Mouse (Mus musculus) liver, embryonic 14.5 days (tissue): Measurements from ENCODE around the gene Nps. TPM values are rescaled to one million over a fixed set of nuclear protein-coding genes. Genes with fewer than 3 reads are reported as not detected.

Experiments used
- ATAC-seq: fragments of 200-750 bp; cut with Nextera tagmentation; 2 replicates; pipeline ENCODE4 v1.8.0; 2017; ENCODE audit warnings: moderate number of reproducible peaks, mild to moderate bottlenecking, moderate library complexity; ENCODE audit not compliant: insufficient read depth
- DNase-seq, 3 experiments: peaks; one replicate each; pipeline ENCODE4 v3.0.0-alpha.2; 2012 to 2013; ENCODE audit warnings: low read depth in 3 of 3, low spot score in 3 of 3
- H3K27ac ChIP-seq: fragments of 300-500 bp; sonication (generic); 2 replicates; pipeline ENCODE4 v1.5.1; 2014; ENCODE audit warnings: moderate library complexity, mild to moderate bottlenecking, control low read depth, inconsistent platforms
- H3K27me3 ChIP-seq: fragments of 300-500 bp; sonication (generic); 2 replicates; pipeline ENCODE4 v1.6.1; 2014; ENCODE audit warnings: mild to moderate bottlenecking, low read length, moderate library complexity; ENCODE audit not compliant: control insufficient read depth, insufficient read depth
- H3K36me3 ChIP-seq: fragments of 300-500 bp; sonication (generic); replicated peaks from 2 replicates; pipeline ENCODE4 v1.6.1; 2014; ENCODE audit warnings: low read depth; ENCODE audit not compliant: control insufficient read depth, insufficient read depth
- H3K4me1 ChIP-seq, 2 experiments: fragments of 200-500 bp in 1 of 2; fragments of 300-500 bp in 1 of 2; sonication (generic) in 1 of 2; replicated peaks; 2 replicates each; pipeline ENCODE4 v1.6.1; 2012 to 2014; ENCODE audit warnings: antibody characterized with exemption in 1 of 2, inconsistent platforms in 1 of 2, low read length in 1 of 2; ENCODE audit not compliant: control insufficient read depth in 2 of 2, insufficient read depth in 2 of 2
- H3K4me2 ChIP-seq: fragments of 300-500 bp; sonication (generic); 2 replicates; pipeline ENCODE4 v1.6.1; 2014; ENCODE audit warnings: low read depth, mild to moderate bottlenecking, control low read depth, moderate library complexity
- H3K4me3 ChIP-seq, 2 experiments: fragments of 200-500 bp in 1 of 2; fragments of 300-500 bp in 1 of 2; sonication (generic) in 1 of 2; 2 replicates each; pipeline ENCODE4 v1.5.1; 2012 to 2014; ENCODE audit warnings: low read depth in 2 of 2, low read length in 2 of 2, mild to moderate bottlenecking in 2 of 2, control low read depth in 1 of 2, inconsistent platforms in 1 of 2, moderate library complexity in 1 of 2; ENCODE audit not compliant: insufficient read depth in 1 of 2
- H3K9ac ChIP-seq: fragments of 300-500 bp; sonication (generic); replicated peaks from 2 replicates; pipeline ENCODE4 v1.6.1; 2014; ENCODE audit warnings: mild to moderate bottlenecking, control low read depth, moderate library complexity
- H3K9me3 ChIP-seq: fragments of 300-500 bp; sonication (generic); 2 replicates; pipeline ENCODE4 v1.6.1; 2016; ENCODE audit warnings: low read length, mixed read lengths; ENCODE audit not compliant: control insufficient read depth
- CTCF ChIP-seq: IDR thresholded peaks from 2 replicates; pipeline ENCODE4 v1.5.1; 2016; ENCODE audit warnings: antibody characterized with exemption, low read depth, control low read depth
- EP300 ChIP-seq: IDR thresholded peaks from 2 replicates; pipeline ENCODE4 v1.6.1; 2016; ENCODE audit warnings: antibody characterized with exemption, low read depth
- WGBS: fragments of 180-500 bp; shearing (Covaris S2); extraction: QIAGEN DNeasy Blood & Tissue Kit; methylation state at CpG from one replicate; pipeline ENCODE4 v1.1.7; 2014; ENCODE audit not compliant: insufficient replicate concordance; 5-methylcytosine and 5-hydroxymethylcytosine counted together
- polyA plus RNA-seq, 2 experiments: library from polyadenylated mRNA; depleted of rRNA in 1 of 2; stranded (reverse) in 1 of 2; unstranded in 1 of 2; fragments of >200 nt; fragmentation: Nextera tagmentation in 1 of 2; extraction: Ambion mirVana in 1 of 2; gene quantifications; 2 replicates each; pipeline versions ENCODE4 v1.2.1 to v1.2.3; 2012 to 2014

Gene Nps
- polyA plus RNA-seq, 2 experiments, result not detected

- TF ChIP-seq EP300 (no peak), CTCF (no peak)
- no peak for DNase-seq
Measured at GRCm38 (mm10) chr7:135304496-135304895, 46.0 kb downstream of the Nps start.

More at GRCm38 (mm10) chr7:135304496-135304895, 46.0 kb downstream of the Nps start:
- 51% methylated on average over 2 of the region's 2 CpGs for WGBS
- Histone ChIP-seq H3K9ac (no peak overlapping the region), H3K4me2 (no peak overlapping the region), H3K4me1 (no peaks in the 10 kb centered on the region), H3K36me3 (no peaks in the 10 kb centered on the region), H3K9me3 (no peaks in the 10 kb centered on the region), H3K4me3 (no peak overlapping the region), H3K27ac (no peak overlapping the region), H3K27me3 (no peaks in the 10 kb centered on the region)
- ATAC-seq, result no peak

Other genes with a start within 250 kb of the Nps start
- not detected in 2 replicates for gene Foxi2, start 151.6 kb downstream of the Nps start, polyA plus RNA-seq (2012; rRNA removed)
- not detected in 2 replicates for gene Foxi2, start 151.6 kb downstream of the Nps start, polyA plus RNA-seq (2014; fragmentation: Nextera tagmentation; extraction: Ambion mirVana)